Mouse (Mus musculus): ENCODE results near the gene Gpr107. TPM values are rescaled to one million over a fixed set of nuclear protein-coding genes. Genes with fewer than 3 reads are reported as not detected.
"Not testable (repeated sequence)": the region's sequence is repeated elsewhere in the genome, so short reads cannot be mapped to it uniquely, and the experiment has no call there.

Gpr107 gene
- polyA plus RNA-seq, 1 experiment from 2014 or later, result 27.8 TPM

DNA sequence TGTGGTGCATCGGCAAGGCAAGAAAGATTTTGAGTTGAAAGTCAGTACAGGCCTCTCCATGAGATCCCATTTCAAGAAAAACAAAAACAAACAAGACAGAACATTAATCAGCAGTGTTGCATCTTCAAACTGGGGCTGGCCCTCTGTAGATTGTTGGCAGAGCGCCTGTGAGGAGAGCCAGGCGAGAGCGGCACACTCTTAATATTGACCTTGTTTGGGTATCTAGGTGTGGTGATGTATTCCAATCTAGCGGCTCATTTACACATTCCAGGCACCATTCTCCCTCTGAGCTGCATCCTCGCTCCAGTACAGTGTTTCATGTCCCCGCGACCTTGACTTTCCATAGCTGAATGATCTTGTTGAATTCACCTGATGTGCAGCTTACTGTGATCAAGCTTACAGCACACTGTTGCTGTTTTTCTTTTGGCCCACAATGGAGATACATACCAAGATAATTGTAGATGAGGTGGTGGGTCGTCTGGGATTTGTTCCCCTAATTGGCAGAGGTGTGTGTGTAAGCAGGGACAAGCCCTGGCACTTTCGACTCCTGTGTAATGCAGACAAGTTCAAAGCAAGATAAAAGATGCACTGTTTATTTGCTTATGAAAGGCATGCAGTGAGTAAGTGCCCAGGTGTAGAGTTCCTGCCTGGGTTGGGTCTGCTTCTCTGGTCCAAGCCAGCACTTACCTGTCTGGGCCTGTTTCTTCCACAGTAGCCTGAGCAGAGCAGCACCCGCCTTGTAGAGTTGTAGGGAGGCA lies 11.4 kb downstream of the Gpr107 start:
- Histone ChIP-seq H3K4me1 (ENCODE audit: control insufficient read depth, insufficient read depth, low read length) (0 out of 2 replicates have a peak, but pooled peaks cover 3% of the 10 kb centered on the region), H3K27ac (ENCODE audit: low read depth, low read length) (no peak overlapping the region), H3K4me2 (no peak overlapping the region), H3K9ac (ENCODE audit: low read length) (no peak overlapping the region), H3K4me3 (ENCODE audit: low read depth, low read length) (no peak overlapping the region), H3K36me3 (ENCODE audit: control insufficient read depth, insufficient read depth, low read length) (no peaks in the 10 kb centered on the region), H3K27me3 (ENCODE audit: control insufficient read depth, insufficient read depth, low read length) (no peaks in the 10 kb centered on the region), H3K9me3 (ENCODE audit: control insufficient read depth, low read length) (no peaks in the 10 kb centered on the region)
- DNase-seq (ENCODE audit: low spot score, missing footprints) (no peak), ATAC-seq (ENCODE audit: low FRiP score) (no peak)
- WGBS, result 90% methylated on average over 11 of the region's 11 CpGs

GRCm38 (mm10) chr2:31164841-31165455 lies 12.8 kb downstream of the Gpr107 start:
- Histone ChIP-seq H3K27me3 (ENCODE audit: control insufficient read depth, insufficient read depth, low read length) (no peaks in the 10 kb centered on the region), H3K4me2 (no peak overlapping the region), H3K27ac (ENCODE audit: low read depth, low read length) (no peak overlapping the region), H3K9me3 (ENCODE audit: control insufficient read depth, low read length) (no peaks in the 10 kb centered on the region), H3K4me3 (ENCODE audit: low read depth, low read length) (no peak overlapping the region), H3K9ac (ENCODE audit: low read length) (no peak overlapping the region), H3K36me3 (ENCODE audit: control insufficient read depth, insufficient read depth, low read length) (peaks cover 9% of the 10 kb centered on the region), H3K4me1 (ENCODE audit: control insufficient read depth, insufficient read depth, low read length) (0 out of 2 replicates have a peak, but pooled peaks cover 3% of the 10 kb centered on the region)
- WGBS, result 46% methylated on average over 5 of the region's 5 CpGs
- DNase-seq (ENCODE audit: low spot score, missing footprints) (no peak), ATAC-seq (ENCODE audit: low FRiP score) (no peak)

- Histone ChIP-seq H3K9ac (ENCODE audit: low read length) (no peak overlapping the region), H3K4me3 (ENCODE audit: low read depth, low read length) (no peak overlapping the region), H3K27ac (ENCODE audit: low read depth, low read length) (no peak overlapping the region), H3K4me1 (ENCODE audit: control insufficient read depth, insufficient read depth, low read length) (0 out of 2 replicates have a peak, but pooled peaks cover 3% of the 10 kb centered on the region), H3K36me3 (ENCODE audit: control insufficient read depth, insufficient read depth, low read length) (peaks cover 11% of the 10 kb centered on the region), H3K9me3 (ENCODE audit: control insufficient read depth, low read length) (no peaks in the 10 kb centered on the region), H3K27me3 (ENCODE audit: control insufficient read depth, insufficient read depth, low read length) (no peaks in the 10 kb centered on the region), H3K4me2 (no peak overlapping the region)
- ATAC-seq (ENCODE audit: low FRiP score) (no peak), DNase-seq (ENCODE audit: low spot score, missing footprints) (no peak)
- 77% methylated on average over 4 of the region's 4 CpGs for WGBS
Measured at GRCm38 (mm10) chr2:31165529-31165928, 13.4 kb downstream of the Gpr107 start.

DNA sequence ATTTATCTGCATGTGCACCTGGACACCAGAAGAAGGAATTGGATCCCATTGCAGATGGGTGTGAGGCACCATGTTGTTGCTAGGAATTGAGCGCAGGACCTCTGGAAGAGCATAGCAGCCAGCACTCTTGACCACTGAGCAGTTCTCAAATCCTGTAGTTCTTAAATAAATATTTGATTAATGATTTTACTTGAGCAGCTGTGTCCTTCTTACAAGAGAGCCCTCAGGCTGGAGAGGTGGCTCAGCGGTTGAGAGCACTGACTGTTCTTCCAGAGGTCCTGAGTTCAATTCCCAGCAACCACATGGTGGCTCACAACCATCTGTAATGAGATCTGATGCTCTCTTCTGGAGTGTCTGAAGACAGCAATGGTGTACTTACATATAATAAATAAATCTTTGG lies 15.5 kb downstream of the Gpr107 start:
- H3K36me3 ChIP-seq (ENCODE audit: control insufficient read depth, insufficient read depth, low read length), result peaks cover 14% of the 10 kb centered on the region
- H3K27ac ChIP-seq (ENCODE audit: low read depth, low read length); ATAC-seq (ENCODE audit: low FRiP score); H3K27me3 ChIP-seq (ENCODE audit: control insufficient read depth, insufficient read depth, low read length); H3K9ac ChIP-seq (ENCODE audit: low read length); DNase-seq (ENCODE audit: low spot score, missing footprints); H3K4me1 ChIP-seq (ENCODE audit: control insufficient read depth, insufficient read depth, low read length); H3K4me3 ChIP-seq (ENCODE audit: low read depth, low read length); H3K9me3 ChIP-seq (ENCODE audit: control insufficient read depth, low read length); H3K4me2 ChIP-seq: not testable (repeated sequence)
- 94% methylated on average over 2 of the region's 2 CpGs for WGBS

DNA sequence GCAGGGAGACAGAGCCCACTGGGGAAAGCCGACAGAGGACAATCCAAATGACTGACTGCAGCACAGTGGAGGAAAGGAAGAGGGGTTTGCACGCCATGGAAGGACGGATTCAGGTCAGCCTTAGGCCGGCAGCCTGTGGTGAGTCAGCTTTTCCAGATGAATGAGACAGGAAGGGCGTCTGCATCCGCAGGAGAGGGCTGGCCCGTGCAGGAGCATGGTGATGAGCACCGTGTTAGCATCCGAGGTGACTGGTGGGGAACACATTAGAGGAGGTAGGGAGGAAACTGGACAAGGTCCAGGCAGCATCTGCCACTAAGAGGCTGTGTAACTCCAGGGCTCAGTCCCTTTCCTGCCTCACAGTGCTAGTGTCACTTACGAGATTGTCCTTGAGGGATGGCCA lies 16.9 kb downstream of the Gpr107 start:
- no peak for DNase-seq (ENCODE audit: low spot score, missing footprints)
- no peak for ATAC-seq (ENCODE audit: low FRiP score)
- Histone ChIP-seq H3K27ac (ENCODE audit: low read depth, low read length) (no peak overlapping the region), H3K9ac (ENCODE audit: low read length) (no peak overlapping the region), H3K4me2 (no peak overlapping the region), H3K36me3 (ENCODE audit: control insufficient read depth, insufficient read depth, low read length) (peaks cover 18% of the 10 kb centered on the region), H3K27me3 (ENCODE audit: control insufficient read depth, insufficient read depth, low read length) (no peaks in the 10 kb centered on the region), H3K4me1 (ENCODE audit: control insufficient read depth, insufficient read depth, low read length) (0 out of 2 replicates have a peak, but pooled peaks cover 3% of the 10 kb centered on the region), H3K4me3 (ENCODE audit: low read depth, low read length) (no peak overlapping the region), H3K9me3 (ENCODE audit: control insufficient read depth, low read length) (no peaks in the 10 kb centered on the region)
- WGBS, result 86% methylated on average over 10 of the region's 10 CpGs

- ATAC-seq (ENCODE audit: low FRiP score) (no peak), DNase-seq (ENCODE audit: low spot score, missing footprints) (no peak)
- no peak overlapping the region for H3K27ac ChIP-seq (ENCODE audit: low read depth, low read length)
- H3K4me2 ChIP-seq, result no peak overlapping the region
- H3K36me3 ChIP-seq (ENCODE audit: control insufficient read depth, insufficient read depth, low read length), result peaks cover 20% of the 10 kb centered on the region
- no peak overlapping the region for H3K9ac ChIP-seq (ENCODE audit: low read length)
- H3K9me3 ChIP-seq (ENCODE audit: control insufficient read depth, low read length), result no peaks in the 10 kb centered on the region
- no peaks in the 10 kb centered on the region for H3K27me3 ChIP-seq (ENCODE audit: control insufficient read depth, insufficient read depth, low read length)
- no peaks in the 10 kb centered on the region for H3K4me1 ChIP-seq (ENCODE audit: control insufficient read depth, insufficient read depth, low read length)
- H3K4me3 ChIP-seq (ENCODE audit: low read depth, low read length), result no peak overlapping the region
- 88% methylated on average over 6 of the region's 6 CpGs for WGBS
Measured at GRCm38 (mm10) chr2:31170164-31170563, 18.0 kb downstream of the Gpr107 start.

DNA sequence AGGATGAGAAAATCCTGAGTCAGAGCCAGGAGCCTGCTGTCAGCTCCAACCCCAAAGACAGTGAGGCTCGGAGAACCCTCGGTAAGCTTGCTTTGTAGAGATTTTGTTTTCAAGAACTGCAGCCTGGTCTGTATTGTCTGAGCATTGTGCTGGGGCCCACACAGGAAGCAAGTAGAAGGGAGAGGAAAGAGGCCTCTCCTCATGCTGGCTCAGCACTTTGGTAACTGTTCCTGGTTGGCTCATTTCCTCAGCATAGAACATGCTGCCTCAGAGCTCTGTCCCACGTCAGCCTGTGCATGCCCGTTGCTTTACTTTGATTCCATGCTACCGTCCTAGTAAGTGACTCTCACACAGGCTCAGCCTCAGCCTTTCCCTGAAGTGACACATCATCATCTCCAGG lies 19.9 kb downstream of the Gpr107 start:
- no peak overlapping the region for H3K4me2 ChIP-seq
- 88% methylated on average over 5 of the region's 5 CpGs for WGBS
- ATAC-seq (ENCODE audit: low FRiP score) (no peak), DNase-seq (ENCODE audit: low spot score, missing footprints) (no peak)
- H3K4me1 ChIP-seq (ENCODE audit: control insufficient read depth, insufficient read depth, low read length), result no peaks in the 10 kb centered on the region
- no peak overlapping the region for H3K9ac ChIP-seq (ENCODE audit: low read length)
- H3K27ac ChIP-seq (ENCODE audit: low read depth, low read length), result no peak overlapping the region
- H3K36me3 ChIP-seq (ENCODE audit: control insufficient read depth, insufficient read depth, low read length), result peaks cover 25% of the 10 kb centered on the region
- no peaks in the 10 kb centered on the region for H3K27me3 ChIP-seq (ENCODE audit: control insufficient read depth, insufficient read depth, low read length)
- H3K4me3 ChIP-seq (ENCODE audit: low read depth, low read length), result no peak overlapping the region
- no peaks in the 10 kb centered on the region for H3K9me3 ChIP-seq (ENCODE audit: control insufficient read depth, low read length)

DNA sequence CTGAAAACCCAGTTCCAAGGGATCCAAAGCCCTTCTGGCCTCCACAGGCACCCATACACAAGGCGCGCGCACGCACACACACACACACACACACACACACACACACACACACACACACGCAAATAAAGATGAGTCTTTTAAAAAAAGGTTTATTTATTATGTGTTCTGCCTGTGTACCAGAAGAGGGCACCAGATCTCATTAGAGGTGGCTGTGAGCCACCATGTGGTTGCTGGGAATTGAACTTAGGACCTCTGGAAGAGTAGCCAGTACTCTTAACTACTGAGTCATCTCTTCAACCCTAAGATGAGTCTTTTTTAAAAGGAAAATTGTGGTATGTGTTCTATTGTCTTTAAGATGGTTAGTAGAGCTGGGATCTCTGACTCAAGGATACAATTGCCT lies 20.4 kb downstream of the Gpr107 start:
- ATAC-seq (ENCODE audit: low FRiP score) (no peak), DNase-seq (ENCODE audit: low spot score, missing footprints) (no peak)
- Histone ChIP-seq H3K27me3 (ENCODE audit: control insufficient read depth, insufficient read depth, low read length) (no peaks in the 10 kb centered on the region), H3K4me3 (ENCODE audit: low read depth, low read length) (no peak overlapping the region), H3K9ac (ENCODE audit: low read length) (no peak overlapping the region), H3K4me2 (no peak overlapping the region), H3K36me3 (ENCODE audit: control insufficient read depth, insufficient read depth, low read length) (peaks cover 26% of the 10 kb centered on the region), H3K27ac (ENCODE audit: low read depth, low read length) (no peak overlapping the region), H3K4me1 (ENCODE audit: control insufficient read depth, insufficient read depth, low read length) (no peaks in the 10 kb centered on the region), H3K9me3 (ENCODE audit: control insufficient read depth, low read length) (no peaks in the 10 kb centered on the region)
- WGBS, result 87% methylated on average over 5 of the region's 5 CpGs

GRCm38 (mm10) chr2:31173290-31173689 lies 21.2 kb downstream of the Gpr107 start:
- ATAC-seq (ENCODE audit: low FRiP score) (no peak), DNase-seq (ENCODE audit: low spot score, missing footprints) (no peak)
- Histone ChIP-seq H3K4me2 (no peak overlapping the region), H3K27me3 (ENCODE audit: control insufficient read depth, insufficient read depth, low read length) (no peaks in the 10 kb centered on the region), H3K9me3 (ENCODE audit: control insufficient read depth, low read length) (no peaks in the 10 kb centered on the region), H3K36me3 (ENCODE audit: control insufficient read depth, insufficient read depth, low read length) (peaks cover 31% of the 10 kb centered on the region), H3K4me3 (ENCODE audit: low read depth, low read length) (no peak overlapping the region), H3K27ac (ENCODE audit: low read depth, low read length) (no peak overlapping the region), H3K4me1 (ENCODE audit: control insufficient read depth, insufficient read depth, low read length) (no peaks in the 10 kb centered on the region), H3K9ac (ENCODE audit: low read length) (no peak overlapping the region)
- 81% methylated on average over 4 of the region's 4 CpGs for WGBS
